Mouse (Mus musculus) neutrophil, adult 59 days (primary cell): ENCODE measurements around the gene Leap2. TPM values are rescaled to one million over a fixed set of nuclear protein-coding genes. Genes with fewer than 3 reads are reported as not detected.

Source experiments
- total RNA-seq, 2 experiments: library from RNA; stranded (reverse); gene quantifications; 1 replicate in 1 of 2; 2 replicates in 1 of 2; pipeline ENCODE4 v1.2.4; 2023

The Leap2 gene
- total RNA-seq = not detected

DNA sequence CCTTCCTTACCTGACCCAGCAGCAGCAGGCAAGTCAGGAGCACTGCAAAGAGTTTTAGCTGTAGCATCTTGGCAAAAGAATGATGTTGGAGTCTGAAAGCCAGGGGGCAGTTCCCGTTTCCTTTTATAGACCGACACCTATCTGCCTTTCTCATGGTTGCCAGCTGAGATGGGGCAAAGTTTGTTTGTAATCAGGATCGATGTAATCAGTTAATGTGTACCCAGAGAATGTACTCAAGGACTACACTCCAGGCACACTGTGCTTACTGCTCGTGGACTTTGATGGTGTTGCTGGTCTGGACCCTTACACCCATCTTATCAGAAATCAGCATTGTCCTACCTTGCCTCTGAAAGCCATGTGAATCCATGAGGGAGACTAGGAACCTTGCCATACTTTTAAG lies at the start of gene Leap2:
Gene Leap2, minus strand, starts transcription at position 135 of the 400 bp plus-strand sequence.

DNA sequence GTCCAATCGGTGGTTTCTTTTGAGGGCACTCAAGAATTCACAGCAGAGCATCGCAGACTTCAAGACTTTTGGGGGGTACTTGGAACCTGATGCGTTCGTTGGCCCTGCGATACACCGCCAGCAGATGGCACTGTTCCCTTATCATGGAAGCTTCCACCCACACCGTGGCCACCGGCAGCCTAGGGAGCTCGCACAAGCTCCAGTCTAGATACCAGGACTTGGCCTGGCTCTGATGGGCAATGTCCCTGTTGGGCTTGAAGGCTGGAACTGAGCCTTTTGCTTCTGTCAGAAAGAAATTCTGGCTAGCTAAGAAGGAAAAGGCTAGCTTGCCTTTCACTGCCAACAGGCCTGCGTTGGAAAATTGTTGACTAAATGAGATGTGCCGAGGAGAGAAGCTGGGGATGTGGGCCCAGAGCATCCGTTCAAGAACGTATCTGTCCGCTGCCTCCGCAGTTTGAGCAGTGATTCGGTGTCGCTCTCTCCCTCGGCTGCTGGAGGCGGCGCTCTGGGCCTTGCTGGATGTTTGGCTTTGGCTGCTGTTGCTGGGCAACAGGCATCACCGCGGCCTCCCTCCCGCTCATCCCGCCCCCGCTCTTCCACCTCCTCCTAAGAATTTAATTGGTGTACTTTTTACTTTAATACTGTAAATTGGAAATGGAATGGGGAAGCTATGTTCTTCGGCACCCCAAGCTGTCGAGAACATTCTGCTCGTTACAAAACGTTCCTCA lies 47.2 kb upstream of the Leap2 start, which contains the start of gene Gm9837:
Gene Gm9837, minus strand, starts transcription at position 512 of the 728 bp plus-strand sequence.

DNA sequence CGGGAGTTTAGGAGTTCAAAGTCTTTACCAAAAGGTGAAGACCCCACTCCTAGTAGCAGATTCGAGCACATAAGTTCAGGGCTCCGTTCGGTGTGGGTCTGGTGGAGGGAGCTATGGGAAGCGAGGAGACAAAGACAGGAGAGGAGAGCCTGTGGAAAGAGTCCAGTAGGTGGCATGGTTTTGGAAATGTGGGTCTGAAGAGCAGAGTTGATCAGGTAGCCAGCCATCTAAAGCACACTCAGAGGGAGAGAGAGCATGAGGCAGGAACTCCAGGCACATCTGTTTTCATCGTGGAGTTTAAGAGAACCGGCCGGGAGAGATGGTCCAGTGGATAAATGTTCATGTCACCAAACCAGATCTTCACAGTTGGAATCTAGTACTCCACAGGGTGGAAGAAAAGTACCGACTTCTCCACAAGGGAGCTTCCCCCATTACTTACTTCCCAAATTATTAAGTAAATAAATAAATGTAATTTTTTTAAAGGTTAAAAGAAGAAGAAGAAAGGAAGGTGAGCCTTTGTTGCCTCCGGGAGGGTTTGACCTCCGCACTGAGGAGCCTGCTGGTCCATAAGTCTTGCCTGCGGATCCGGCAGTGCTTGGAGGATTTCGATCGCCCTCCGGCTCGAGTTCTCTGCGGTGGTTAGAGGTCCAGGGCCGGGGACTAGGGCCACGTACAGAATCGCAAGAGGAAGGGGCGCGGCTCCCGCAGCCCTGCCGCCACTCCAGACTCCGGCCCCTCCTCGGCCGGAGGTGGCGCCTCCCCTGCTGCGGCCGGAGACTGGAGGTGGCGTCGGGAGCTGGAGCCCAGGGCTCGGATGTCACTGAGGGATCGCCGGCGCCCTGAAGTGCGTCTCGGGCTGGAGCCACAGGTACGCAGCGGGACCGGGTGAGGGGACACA lies 33.8 kb upstream of the Leap2 start, which contains the start of the genes Gm10447 and Shroom1:
Gene Gm10447, minus strand, starts transcription at position 637 of the 898 bp plus-strand sequence.
Gene Shroom1, plus strand, starts transcription at position 732 of the 898 bp plus-strand sequence.

DNA sequence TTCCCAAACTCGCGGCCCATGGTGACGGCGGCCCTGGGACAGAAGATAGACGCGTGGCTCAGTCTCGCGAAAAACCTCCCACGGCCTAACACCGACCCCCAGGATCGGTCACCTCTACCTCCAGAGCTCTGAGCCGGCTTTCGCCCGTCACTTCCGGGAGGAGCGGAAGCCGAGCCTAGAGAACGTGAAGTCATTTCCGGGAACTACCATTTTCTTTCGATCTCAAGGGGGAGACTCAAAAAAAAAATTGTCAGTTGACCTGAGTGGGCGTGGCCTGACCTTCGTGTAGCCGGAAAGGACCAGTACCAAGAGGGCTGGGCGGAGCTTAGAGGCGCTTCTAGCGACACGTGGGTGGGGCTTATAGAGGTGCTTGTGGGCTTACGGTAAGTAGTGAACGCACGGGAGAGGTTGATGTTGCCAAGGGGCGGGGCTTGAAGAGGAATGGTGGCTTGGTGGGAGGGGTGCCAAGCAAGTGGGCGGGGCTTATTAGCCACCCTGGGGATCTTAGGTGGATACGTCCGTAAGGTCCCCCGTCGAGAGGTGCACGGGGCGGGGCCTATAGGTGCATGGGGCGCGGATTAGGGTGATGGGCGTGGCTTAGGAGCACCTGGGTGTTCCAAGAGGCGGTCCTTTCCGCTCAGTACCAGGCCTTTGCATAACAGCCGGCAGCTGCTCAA lies 7.8 kb upstream of the Leap2 start, which contains the start of the genes Uqcrq and Gdf9:
Gene Uqcrq, minus strand, starts transcription at position 162 of the 677 bp plus-strand sequence.
Gene Gdf9, plus strand, starts transcription at position 354 of the 677 bp plus-strand sequence.

Other genes with a start within 250 kb of the Leap2 start
- 10 to 100 TPM; 57.5 to 63.3 TPM for gene Hspa4, start 122.7 kb downstream of the Leap2 start, total RNA-seq
- gene Zcchc10, start 98.5 kb downstream of the Leap2 start, total RNA-seq = 10 to 100 TPM in 1 of 2 experiments, 1 to 10 TPM in 1; 7.6 to 10.6 TPM
- gene Aff4, start 72.3 kb downstream of the Leap2 start, total RNA-seq = 100 to 1,000 TPM in 1 of 2 experiments, 10 to 100 TPM in 1; 94.9 to 100 TPM
- gene Uqcrq, start 7.7 kb upstream of the Leap2 start, total RNA-seq = 100 to 1,000 TPM; 201 to 206 TPM
- gene Gdf9, start 7.9 kb upstream of the Leap2 start, total RNA-seq = under 1 TPM; 0.58 to 0.71 TPM
- gene Gm10447, start 33.9 kb upstream of the Leap2 start, total RNA-seq = not detected
- under 1 TPM; 0.18 to 0.60 TPM for gene Shroom1, start 34.0 kb upstream of the Leap2 start, total RNA-seq
- not detected for gene Gm9837, start 47.3 kb upstream of the Leap2 start, total RNA-seq
- not detected for gene Gm9945, start 57.0 kb upstream of the Leap2 start, total RNA-seq
- under 1 TPM; 0.33 to 0.42 TPM for gene Sowaha, start 57.1 kb upstream of the Leap2 start, total RNA-seq
- 1 to 10 TPM; 4.6 to 8.5 TPM for gene Sept8, start 96.1 kb upstream of the Leap2 start, total RNA-seq
- 1 to 10 TPM; 1.6 to 4.2 TPM for gene Kif3a, start 144.2 kb upstream of the Leap2 start, total RNA-seq
- not detected for gene Il4, start 195.5 kb upstream of the Leap2 start, total RNA-seq
- gene Il13, start 211.5 kb upstream of the Leap2 start, total RNA-seq = not detected